Mouse (Mus musculus) spleen, adult 2 months (tissue): ENCODE data around the gene Tom1l2. TPM values are rescaled to one million over a fixed set of nuclear protein-coding genes. Genes with fewer than 3 reads are reported as not detected.

Experiments
- DNase-seq, 2 experiments: peaks; one replicate each; pipeline versions ENCODE4 v3.0.0 to v3.0.0-alpha.2; 2012 to 2021; ENCODE audit warnings: low spot score in 2 of 2, low read depth in 1 of 2
- H3K27ac ChIP-seq: fragments of 200-500 bp; 2 replicates; pipeline ENCODE4 v1.5.1; 2012; ENCODE audit warnings: low read length, inconsistent platforms; ENCODE audit not compliant: insufficient read depth
- H3K27me3 ChIP-seq: fragments of 200-500 bp; 2 replicates; pipeline ENCODE4 v1.6.1; 2012; ENCODE audit warnings: mild to moderate bottlenecking, moderate library complexity, low read length, inconsistent platforms; ENCODE audit not compliant: control insufficient read depth, insufficient read depth
- H3K36me3 ChIP-seq: fragments of 200-500 bp; 2 replicates; pipeline ENCODE4 v1.6.1; 2012; ENCODE audit warnings: mild to moderate bottlenecking, low read length, inconsistent platforms; ENCODE audit not compliant: control insufficient read depth, insufficient read depth
- H3K4me1 ChIP-seq: fragments of 200-500 bp; 2 replicates; pipeline ENCODE4 v1.6.1; 2011; ENCODE audit warnings: inconsistent platforms; ENCODE audit not compliant: control insufficient read depth, insufficient read depth, insufficient read length
- H3K4me3 ChIP-seq: fragments of 200-500 bp; 2 replicates; pipeline ENCODE4 v1.5.1; 2011; ENCODE audit warnings: mild to moderate bottlenecking, inconsistent platforms; ENCODE audit not compliant: insufficient read depth, insufficient read length; ENCODE audit errors: extremely low read depth
- CTCF ChIP-seq: fragments of 200-500 bp; IDR thresholded peaks from 2 replicates; pipeline ENCODE4 v1.5.1; 2011; ENCODE audit warnings: mild to moderate bottlenecking, inconsistent platforms; ENCODE audit not compliant: insufficient read depth, insufficient read length, insufficient replicate concordance; ENCODE audit errors: extremely low read depth
- POLR2A ChIP-seq: fragments of 200-500 bp; IDR thresholded peaks from 2 replicates; pipeline ENCODE4 v1.6.1; 2011; ENCODE audit warnings: low read depth, low read length, inconsistent platforms
- WGBS: fragments of 180-500 bp; shearing (Covaris S2); methylation state at CpG from one replicate; pipeline ENCODE4 v1.1.7; 2018; 5-methylcytosine and 5-hydroxymethylcytosine counted together
- polyA plus RNA-seq: library from polyadenylated mRNA; depleted of rRNA; stranded (reverse); fragments of >200 nt; gene quantifications from 2 replicates; pipeline ENCODE4 v1.2.3, GENCODE M21; 2012

Gene Tom1l2
- polyA plus RNA-seq, 1 experiment, result 28.1 TPM

DNA sequence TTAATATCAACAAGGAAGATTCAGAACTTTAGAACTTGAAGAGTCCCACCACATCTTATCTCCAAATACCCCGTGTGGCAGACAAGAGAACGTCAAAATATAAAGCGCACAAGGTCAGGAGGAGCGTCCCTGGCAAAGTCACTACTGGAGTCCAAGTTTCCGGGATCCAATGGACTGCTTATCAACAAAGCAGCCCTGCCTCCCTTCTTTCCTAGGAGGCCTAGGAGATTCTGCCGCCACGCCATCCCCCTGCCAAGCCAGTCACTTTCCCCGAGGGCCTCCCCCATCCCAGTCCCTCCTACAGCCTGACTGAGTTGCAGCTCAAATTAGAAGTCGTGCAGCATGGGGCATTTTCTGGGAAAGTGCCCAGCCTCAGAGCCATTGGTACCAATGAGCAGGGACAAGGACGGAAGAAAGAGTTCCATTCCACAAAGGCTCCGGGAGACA lies 757 bp downstream of the Tom1l2 start:
- H3K36me3 ChIP-seq, result no peaks in the 10 kb centered on the region
- no peak for TF ChIP-seq POLR2A
- TF ChIP-seq CTCF, result no peak
- peak overlapping the region; percentile 64; the same call in 1 of the 2 replicates for H3K27ac ChIP-seq
- no peaks in the 10 kb centered on the region for H3K27me3 ChIP-seq
- peak overlapping the region; percentile 86; the same call in 1 of the 2 replicates for H3K4me3 ChIP-seq
- whole genome bisulfite sequencing, result 38% methylated on average over 11 of the region's 11 CpGs
- H3K4me1 ChIP-seq, result peaks cover 5% of the 10 kb centered on the region; the same call in 1 of the 2 replicates
- no peak for DNase-seq

- Histone ChIP-seq H3K4me1 (peaks cover 5% of the 10 kb centered on the region; the same call in 1 of the 2 replicates), H3K27me3 (no peaks in the 10 kb centered on the region), H3K36me3 (no peaks in the 10 kb centered on the region), H3K27ac (no peak overlapping the region), H3K4me3 (no peak overlapping the region)
- no peak for DNase-seq
- 63% methylated on average over 2 of the region's 2 CpGs for WGBS
- TF ChIP-seq CTCF (no peak), POLR2A (no peak)
Observed at GRCm38 (mm10) chr11:60351388-60351787, 1.3 kb downstream of the Tom1l2 start.

- no peak for DNase-seq
- no peak for TF ChIP-seq POLR2A
- TF ChIP-seq CTCF, result no peak
- Histone ChIP-seq H3K27me3 (no peaks in the 10 kb centered on the region), H3K4me3 (no peak overlapping the region), H3K4me1 (no peaks in the 10 kb centered on the region), H3K27ac (no peak overlapping the region), H3K36me3 (no peaks in the 10 kb centered on the region)
- WGBS, result 81% methylated on average over 4 of the region's 4 CpGs
Observed at GRCm38 (mm10) chr11:60346537-60346936, 6.2 kb downstream of the Tom1l2 start.

GRCm38 (mm10) chr11:60345868-60346267 lies 6.8 kb downstream of the Tom1l2 start:
- DNase-seq, result no peak
- 86% methylated on average over 4 of the region's 4 CpGs for WGBS
- TF ChIP-seq CTCF (no peak), POLR2A (no peak)

DNA sequence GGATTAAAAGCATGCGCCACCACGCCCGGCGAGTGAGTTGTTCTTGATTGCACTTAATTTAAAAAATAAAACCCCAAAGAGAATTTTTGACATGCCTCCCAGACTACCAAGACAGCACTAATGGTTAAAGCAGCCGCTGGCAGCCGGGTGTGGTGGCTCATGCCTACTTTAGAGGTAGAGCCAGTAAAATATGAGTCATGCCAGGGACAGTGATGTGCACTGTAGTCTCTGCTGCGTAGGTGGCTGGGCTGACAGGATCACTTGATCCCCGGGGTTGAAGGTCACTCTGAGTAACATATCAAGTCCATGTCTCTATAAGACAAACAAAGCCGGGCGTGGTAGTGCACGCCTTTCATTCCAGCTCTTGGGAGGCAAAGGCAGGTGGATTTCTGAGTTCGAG lies 13.3 kb downstream of the Tom1l2 start:
- no peaks in the 10 kb centered on the region for H3K27me3 ChIP-seq
- H3K36me3 ChIP-seq, result no peaks in the 10 kb centered on the region
- WGBS, result 94% methylated on average over 12 of the region's 12 CpGs
- H3K4me1 ChIP-seq, result peaks cover 4% of the 10 kb centered on the region; the same call in 1 of the 2 replicates
- H3K4me3 ChIP-seq, result no peak overlapping the region
- no peak for DNase-seq
- no peak overlapping the region for H3K27ac ChIP-seq
- TF ChIP-seq CTCF, result no peak
- no peak for TF ChIP-seq POLR2A

More at GRCm38 (mm10) chr11:60345868-60346267, 6.8 kb downstream of the Tom1l2 start:
- Histone ChIP-seq H3K4me3 (no peak overlapping the region), H3K36me3 (no peaks in the 10 kb centered on the region), H3K27ac (no peak overlapping the region), H3K4me1 (no peaks in the 10 kb centered on the region), H3K27me3 (no peaks in the 10 kb centered on the region)

DNA sequence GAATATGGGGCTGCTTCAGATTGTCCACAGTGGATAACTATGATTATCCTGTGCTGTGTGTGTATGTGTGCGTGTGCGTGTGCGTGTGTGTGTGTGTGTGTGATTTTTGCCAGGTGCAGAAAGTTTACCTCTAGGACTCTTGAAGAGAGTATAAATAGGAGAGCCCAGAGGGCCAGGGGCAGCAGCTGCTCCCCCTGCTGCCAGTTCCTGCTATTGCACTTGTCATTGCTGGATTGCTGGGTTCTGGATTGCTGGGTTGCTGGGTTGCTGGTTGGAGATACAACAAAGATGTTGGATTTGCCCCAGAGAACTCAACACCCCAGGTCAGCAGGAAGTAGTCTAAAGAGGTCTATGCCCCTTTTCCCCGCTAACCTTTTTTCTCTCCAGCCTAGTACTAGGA lies 14.4 kb downstream of the Tom1l2 start:
- H3K27ac ChIP-seq, result no peak overlapping the region
- no peaks in the 10 kb centered on the region for H3K36me3 ChIP-seq
- H3K4me1 ChIP-seq, result peaks cover 4% of the 10 kb centered on the region; the same call in 1 of the 2 replicates
- peak in 1 of 2 experiments; percentile 52 for DNase-seq
- WGBS, result 83% methylated on average over 4 of the region's 4 CpGs
- H3K27me3 ChIP-seq, result no peaks in the 10 kb centered on the region
- TF ChIP-seq CTCF, result peak; percentile 79; the same call in 1 of the 2 replicates
- no peak for TF ChIP-seq POLR2A
- no peak overlapping the region for H3K4me3 ChIP-seq

DNA sequence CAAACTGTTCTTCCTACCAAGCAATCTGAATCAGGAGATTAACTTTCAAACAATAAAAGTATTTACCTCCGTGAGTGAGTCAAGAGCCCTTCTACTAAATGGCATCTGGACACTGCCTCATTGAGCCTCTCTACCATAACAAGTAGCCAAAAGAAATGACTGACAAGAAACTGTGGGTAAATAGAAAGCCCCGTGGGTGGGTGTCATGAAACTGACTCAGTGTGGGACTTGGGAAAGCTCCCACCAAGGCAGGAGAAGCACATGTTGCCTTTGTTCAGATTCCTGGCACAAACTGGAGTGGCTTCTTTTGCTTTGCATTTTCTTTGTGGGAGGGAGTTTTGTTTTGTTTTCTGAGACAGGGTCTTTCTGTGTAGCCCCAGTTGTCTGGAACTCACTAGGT lies 16.9 kb downstream of the Tom1l2 start:
- Histone ChIP-seq H3K27ac (no peak overlapping the region), H3K4me1 (peaks cover 4% of the 10 kb centered on the region; the same call in 1 of the 2 replicates), H3K4me3 (no peak overlapping the region), H3K36me3 (no peaks in the 10 kb centered on the region), H3K27me3 (no peaks in the 10 kb centered on the region)
- TF ChIP-seq POLR2A, result no peak
- TF ChIP-seq CTCF, result no peak
- no peak for DNase-seq
- 82% methylated on average over 2 of the region's 2 CpGs for WGBS
